Mouse (Mus musculus): ENCODE results near the gene Chmp4b.

Chmp4b gene

GRCm38 (mm10) chr2:154651363-154651762 is at the start of gene Chmp4b:
Gene Chmp4b, plus strand, starts transcription at chr2:154651705.
- DNase-seq (ENCODE audit: low spot score in 2 of 2), result peak; percentile 73 to 76

- no peak for DNase-seq (ENCODE audit: low spot score in 2 of 2)
Observed at GRCm38 (mm10) chr2:154603007-154603637, 48.4 kb upstream of the Chmp4b start.

GRCm38 (mm10) chr2:154603638-154604153 is 47.8 kb upstream of the Chmp4b start, which contains the start of gene Pxmp4:
Gene Pxmp4, minus strand, starts transcription at chr2:154603708.
- DNase-seq (ENCODE audit: low spot score in 2 of 2), result peak; percentile 97

GRCm38 (mm10) chr2:154604156-154604555 is 47.3 kb upstream of the Chmp4b start:
- DNase-seq (ENCODE audit: low spot score in 2 of 2), result no peak

GRCm38 (mm10) chr2:154606965-154607364 is 44.5 kb upstream of the Chmp4b start:
- DNase-seq (ENCODE audit: low spot score in 2 of 2), result no peak

DNA sequence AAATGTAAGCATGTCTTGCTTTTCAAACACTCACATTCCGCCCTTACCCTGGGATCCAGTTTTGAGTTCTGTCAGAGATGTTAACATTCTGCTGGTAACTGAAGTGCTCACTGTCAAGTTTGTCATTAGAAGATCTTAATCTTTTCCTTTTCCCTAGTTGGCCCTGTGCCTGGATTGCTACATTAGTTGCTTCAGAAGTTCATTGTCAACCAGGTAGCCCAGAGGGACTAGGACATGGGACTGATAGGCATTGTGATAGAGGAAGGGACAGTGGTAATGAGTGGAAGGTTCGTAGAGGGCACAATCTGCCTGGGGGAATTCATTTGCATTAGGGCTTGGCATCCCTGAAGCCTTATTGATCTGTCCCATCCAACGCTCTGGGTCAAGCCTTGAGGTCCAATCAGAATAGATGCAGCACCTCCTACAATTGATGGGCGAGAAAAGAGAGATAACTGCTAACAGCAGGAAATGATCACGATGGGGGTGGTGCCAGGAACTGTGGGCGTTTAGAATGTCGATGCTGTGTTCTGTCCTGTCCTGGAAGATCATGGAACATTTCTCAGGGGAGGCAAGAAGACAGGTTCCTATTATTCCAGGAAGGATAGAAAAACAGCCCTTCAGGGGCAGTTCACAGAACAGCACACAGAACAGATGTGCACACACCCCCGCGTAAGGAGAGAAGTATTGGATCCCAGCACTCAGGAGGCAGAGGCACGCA is 42.3 kb upstream of the Chmp4b start:
- DNase-seq (ENCODE audit: low spot score in 2 of 2), result no peak

DNA sequence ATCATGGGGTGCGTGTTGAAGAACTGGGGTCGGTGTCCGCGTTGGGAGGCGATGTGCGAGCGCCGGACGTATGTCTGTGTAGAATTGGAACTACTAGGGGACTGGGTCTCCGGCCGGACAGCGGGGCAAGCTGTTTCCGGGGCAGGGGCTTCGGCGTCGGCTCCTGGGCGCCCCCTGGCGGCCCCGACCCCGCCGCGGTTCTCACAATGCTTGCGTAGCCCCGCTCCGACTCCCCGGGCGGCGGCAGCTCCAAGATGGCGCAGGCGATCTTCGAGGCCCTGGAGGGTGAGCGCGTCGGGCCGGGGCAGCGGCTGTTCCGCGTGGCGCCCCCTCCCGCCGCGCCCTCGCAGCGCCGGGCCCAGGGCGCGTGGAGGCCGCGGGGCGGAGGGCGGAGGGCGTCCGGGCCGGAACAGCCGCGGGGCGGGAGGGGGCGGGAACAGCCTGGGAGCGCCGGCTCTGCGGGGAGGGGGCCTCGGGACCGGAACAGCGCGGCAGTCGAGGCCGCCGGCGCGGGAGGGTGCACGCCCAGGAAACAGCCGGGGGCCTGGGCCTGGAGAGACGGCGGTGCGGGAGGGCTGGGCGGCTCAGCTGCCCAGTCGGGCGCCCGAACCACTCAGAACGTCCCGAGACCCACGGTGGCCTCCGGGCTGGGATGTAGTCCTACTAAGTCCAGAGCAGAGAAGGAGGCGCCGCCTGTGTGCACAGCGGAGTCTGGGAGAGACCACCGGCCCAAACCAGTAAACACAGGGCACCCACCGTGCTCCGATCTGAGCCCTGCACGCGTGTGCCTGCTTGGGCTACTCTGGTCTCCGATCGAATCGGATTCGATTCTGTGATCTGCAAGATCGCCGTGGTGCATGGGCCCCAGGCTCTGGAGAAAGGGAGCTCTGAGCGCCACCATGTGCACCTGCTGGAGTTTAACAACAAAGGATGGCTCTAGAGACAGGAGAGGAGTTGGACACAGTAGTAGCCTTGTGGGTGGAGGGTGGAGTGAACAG is 38.1 kb upstream of the Chmp4b start, which contains the start of the genes Zfp341 and 4930519P11Rik:
TSS of gene Zfp341 (plus strand) at position 180 of the 998 bp plus-strand sequence.
TSS of gene 4930519P11Rik (minus strand) at position 320 of the 998 bp plus-strand sequence.
- peak; percentile 72 to 84 for DNase-seq (ENCODE audit: low spot score in 2 of 2)

DNA sequence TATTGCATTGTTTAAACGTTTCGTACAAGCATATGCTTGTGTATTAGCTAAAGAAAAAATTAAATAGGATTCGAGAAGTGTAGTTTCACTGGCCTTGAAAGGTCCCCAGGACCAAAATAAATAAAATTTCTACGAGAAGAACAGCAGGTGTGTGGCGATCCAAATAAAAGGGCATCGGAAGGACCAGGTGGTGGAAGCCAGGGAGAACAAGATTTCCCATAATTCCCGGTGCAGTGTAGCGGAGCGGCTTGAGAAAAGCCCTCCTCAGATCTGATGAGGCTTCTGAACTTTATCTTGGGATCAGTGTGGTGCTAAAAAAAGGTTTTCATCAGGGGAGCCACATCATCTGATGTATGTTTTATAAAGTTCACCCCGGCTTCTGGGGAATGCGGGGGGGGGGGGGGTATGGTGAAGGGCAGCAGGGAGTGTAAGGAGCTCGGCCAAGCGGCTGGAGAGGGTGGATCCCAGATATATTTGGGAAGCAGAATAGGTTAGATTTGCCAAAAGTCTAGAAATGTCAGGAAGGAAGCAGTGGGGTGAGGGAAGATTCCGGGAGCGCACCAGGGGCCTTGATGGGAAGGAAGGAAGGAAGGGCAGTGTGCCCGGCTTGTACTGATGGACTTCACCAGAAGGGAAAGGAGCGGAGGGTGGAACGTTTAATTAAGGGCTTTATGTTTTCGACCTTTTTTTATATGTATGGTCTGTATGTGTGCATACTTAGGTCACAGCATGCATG is 36.5 kb upstream of the Chmp4b start:
- no peak for DNase-seq (ENCODE audit: low spot score in 2 of 2)

GRCm38 (mm10) chr2:154615674-154616073 is 35.8 kb upstream of the Chmp4b start:
- no peak for DNase-seq (ENCODE audit: low spot score in 2 of 2)

GRCm38 (mm10) chr2:154617061-154617460 is 34.4 kb upstream of the Chmp4b start:
- DNase-seq (ENCODE audit: low spot score in 2 of 2), result no peak

DNA sequence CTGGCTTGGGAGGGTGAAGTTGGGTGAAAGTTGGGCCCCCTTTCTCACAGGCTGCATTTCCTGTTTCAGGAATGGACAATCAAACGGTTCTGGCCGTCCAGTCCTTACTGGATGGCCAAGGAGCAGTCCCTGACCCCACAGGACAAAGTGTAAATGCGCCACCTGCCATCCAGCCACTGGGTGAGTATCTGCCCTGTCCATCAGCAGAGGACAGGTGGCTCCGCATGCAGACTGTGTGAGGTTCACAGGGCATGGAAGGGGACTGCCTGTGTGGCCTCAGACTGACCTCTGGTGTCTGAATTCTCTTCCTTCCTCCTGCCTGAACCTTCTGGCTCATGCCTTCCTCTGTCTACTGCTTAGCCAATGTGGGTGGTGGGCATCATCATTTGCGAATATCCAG is 29.8 kb upstream of the Chmp4b start:
- no peak for DNase-seq (ENCODE audit: low spot score in 2 of 2)

GRCm38 (mm10) chr2:154624137-154624536 is 27.4 kb upstream of the Chmp4b start:
- DNase-seq (ENCODE audit: low spot score in 2 of 2), result no peak

DNA sequence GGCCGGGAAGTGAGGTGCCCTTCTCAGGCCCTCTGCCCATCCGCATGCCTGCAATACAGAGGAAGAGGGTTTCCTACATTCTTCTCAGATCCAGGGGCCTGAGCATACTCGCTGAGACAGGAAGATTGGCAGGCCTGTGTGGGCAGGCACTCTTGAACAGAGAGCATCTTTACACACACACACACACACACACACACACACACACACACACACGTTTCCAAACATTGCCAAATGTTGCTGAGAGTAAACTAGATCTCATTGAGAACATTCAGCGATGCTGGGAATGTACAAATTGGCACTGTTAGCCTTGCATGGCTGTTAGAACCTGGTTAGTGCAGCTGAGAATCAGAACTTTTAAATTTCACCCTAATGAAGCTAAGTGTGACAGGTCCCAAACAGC is 21.0 kb upstream of the Chmp4b start:
- DNase-seq (ENCODE audit: low spot score in 2 of 2), result no peak

DNA sequence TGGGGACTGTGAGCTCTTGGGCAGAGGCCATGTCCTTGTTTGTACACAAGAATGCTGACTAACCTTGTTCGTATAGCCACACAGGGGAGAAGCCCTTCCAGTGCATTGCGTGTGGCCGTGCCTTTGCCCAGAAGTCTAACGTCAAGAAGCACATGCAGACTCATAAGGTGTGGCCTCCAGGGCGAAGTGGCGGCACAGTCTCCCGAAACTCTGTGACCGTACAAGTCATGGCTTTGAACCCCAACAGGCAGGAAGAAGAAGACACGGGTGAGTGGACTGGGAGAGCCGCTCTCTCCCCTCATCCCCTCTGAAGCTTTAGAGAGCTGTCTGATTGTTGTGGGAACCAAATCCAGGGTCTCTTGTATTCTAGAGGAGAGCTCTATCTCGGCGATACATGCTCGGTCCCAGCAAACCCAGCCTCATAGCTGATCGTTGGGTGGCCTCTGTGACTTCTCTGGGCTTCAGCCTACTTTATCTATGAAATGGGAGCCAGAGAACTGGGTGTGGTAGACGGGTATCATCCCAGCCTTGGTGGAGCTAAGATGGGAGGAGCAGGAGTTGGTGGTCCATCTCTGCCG is 19.2 kb upstream of the Chmp4b start:
- no peak for DNase-seq (ENCODE audit: low spot score in 2 of 2)

DNA sequence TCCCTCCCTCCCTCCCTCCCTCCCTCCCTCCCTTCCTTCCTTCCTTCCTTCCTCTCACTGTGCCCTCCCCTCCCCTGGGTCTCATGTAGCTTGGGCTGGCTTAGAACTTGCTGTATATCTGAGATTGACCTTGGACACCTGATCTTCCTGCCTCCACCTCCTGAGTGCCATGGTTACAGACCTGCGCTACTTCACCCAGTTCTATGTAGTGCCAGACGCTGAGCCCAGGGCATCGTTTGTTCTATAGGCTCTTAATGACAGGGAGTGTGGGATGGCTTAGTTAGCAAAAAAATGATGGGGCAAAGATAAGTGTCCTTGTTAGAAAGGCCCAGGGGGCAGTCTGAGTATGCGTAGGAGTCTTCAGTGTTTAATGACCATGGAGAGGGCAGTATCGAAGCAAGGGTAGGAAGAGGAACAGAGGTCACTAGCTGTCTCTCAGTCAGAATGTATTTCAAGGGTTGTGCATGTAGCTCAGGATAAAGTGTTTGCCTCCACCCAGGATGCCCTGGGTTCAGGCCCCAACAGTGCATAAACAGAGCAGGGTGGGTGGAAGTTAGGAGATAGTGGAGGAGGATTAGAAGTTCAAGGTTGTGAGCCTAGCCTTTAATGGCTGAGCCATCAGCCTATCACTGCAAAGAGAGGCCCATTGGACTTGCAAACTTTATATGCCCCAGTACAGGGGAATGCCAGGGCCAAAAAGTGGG is 18.3 kb upstream of the Chmp4b start:
- DNase-seq (ENCODE audit: low spot score in 2 of 2), result no peak

- no peak for DNase-seq (ENCODE audit: low spot score in 2 of 2)
Observed at GRCm38 (mm10) chr2:154633876-154634644, 17.4 kb upstream of the Chmp4b start.

DNA sequence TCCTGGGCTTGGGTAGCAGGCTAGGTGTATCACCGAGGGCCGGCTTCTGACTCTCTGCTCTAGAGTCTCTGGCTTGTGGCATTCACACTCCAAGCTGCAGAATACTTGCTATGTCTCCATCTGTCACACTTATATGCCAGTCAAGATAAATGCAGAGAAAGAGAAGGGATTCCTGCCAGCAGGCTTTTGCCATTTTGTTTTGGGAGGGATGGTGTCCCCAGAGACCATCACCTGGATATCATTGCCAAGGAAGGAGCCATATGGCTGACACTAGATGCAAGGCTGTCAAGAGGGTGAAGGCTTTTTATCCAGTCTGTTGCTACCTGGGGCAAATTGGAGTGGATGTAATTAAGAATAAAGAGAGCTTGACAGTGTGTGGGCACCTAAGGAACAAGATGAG is 15.7 kb upstream of the Chmp4b start:
- no peak for DNase-seq (ENCODE audit: low spot score in 2 of 2)

GRCm38 (mm10) chr2:154638521-154638920 is 13.0 kb upstream of the Chmp4b start:
- DNase-seq (ENCODE audit: low spot score in 2 of 2), result no peak

DNA sequence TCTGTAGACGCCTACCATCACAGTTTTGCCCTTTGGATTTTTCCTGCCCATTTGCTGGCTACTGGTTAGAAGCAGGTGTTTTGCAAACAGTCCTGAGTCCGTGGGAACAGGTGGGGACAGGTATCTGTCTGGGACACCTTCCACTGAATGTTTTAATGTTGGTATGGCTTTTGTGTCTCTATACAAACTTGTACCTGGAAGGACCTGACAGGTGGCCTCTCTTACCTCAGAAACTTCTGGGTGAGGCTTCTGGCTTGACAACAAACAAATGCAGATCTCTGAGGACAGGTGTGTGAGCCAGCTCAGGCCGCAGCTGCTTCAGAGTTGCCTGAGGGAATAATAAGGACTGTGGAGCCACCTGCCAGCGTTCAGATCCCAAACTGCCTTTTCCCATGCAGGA is 12.4 kb upstream of the Chmp4b start:
- no peak for DNase-seq (ENCODE audit: low spot score in 2 of 2)

Data from urinary bladder, adult 18-20 months (tissue).